Mouse (Mus musculus): ENCODE measurements at regions not wholly inside any gene's neighbourhood (a gene's known extent, or its start where the extent isn't known, plus 50 kb on each side); places are given as distances from the start of the nearest gene placed in this dataset.

DNA sequence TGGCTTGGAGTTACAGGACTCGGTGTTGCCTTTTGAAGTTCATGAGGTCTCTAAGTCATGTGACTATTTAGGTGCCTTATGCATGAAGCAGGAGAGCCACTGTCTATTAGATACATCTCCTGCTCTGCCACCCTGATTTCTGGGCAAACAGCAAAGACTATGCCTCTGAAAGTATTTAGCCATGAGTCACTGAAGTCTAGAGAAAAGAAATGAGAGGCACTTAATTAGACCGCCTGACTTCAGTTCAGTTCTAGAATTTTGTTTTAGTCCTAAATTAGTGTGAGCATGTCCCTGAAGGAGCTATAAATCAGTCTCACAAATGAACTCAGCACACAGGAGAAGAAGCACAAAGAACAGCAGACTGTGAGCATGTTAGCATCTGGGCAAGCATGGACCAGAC lies 924.5 kb downstream of the Gsdmc2 start:
- TF ChIP-seq CTCF (IDR thresholded peaks at IDR 0.05; ENCODE audit: borderline replicate concordance, insufficient read depth, low read depth, low read length) = no peak
- TF ChIP-seq POLR2A (IDR thresholded peaks at IDR 0.05; ENCODE audit: borderline replicate concordance, insufficient read depth, low read length) = no peak

All from cerebellum, adult 2 months (tissue).